Mouse (Mus musculus): Measurements from ENCODE around the gene Rnft1. TPM values are rescaled to one million over a fixed set of nuclear protein-coding genes. Genes with fewer than 3 reads are reported as not detected.
A peak's percentile ranks its signal among the peaks of the same experiment; 100 is the strongest.

Rnft1 gene
- polyA plus RNA-seq, 1 experiment: 12.5 TPM

DNA sequence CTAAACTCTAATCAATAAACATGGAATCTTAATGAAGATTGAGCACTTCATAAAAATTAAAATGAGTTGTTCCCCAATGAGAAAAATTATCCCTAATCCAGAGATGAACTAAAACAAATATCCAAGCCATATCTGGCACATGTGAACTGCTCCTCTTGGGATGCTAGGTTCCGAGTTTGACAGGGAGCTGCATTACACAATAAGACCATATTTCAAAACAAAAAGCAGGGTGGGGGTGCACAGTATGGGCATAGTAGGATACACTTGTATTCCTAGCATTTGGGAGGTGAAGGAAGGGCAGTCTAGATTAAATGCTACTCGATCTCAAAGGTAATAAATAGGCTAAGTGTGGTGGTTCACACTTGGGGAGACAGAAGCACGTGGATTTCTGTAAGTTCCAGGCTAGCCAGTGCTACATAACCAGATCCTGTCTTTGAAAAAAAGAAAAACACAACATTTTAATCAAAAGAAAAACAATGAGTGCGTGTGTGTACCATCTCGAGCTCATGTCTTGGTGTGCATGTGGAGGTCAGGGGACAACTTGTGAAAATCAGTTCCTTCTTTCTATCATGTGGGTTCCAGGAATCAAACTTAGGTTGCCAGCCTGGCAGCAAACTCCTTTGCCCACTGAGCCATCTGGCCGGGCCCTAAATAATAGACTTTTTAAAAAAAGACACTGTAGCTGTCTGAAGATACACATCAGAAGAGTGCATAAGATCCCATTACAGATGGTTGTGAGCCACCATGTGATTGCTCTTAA is 55.4 kb downstream of the Rnft1 start:
- Histone ChIP-seq H3K4me3 (ENCODE audit: insufficient read depth, poor library complexity, severe bottlenecking) (no peak overlapping the region), H3K27me3 (ENCODE audit: control insufficient read depth, insufficient read depth, insufficient read length) (no peaks in the 10 kb centered on the region), H3K79me2 (ENCODE audit: control insufficient read depth, insufficient read depth) (peaks cover 97% of the 10 kb centered on the region), H3ac (ENCODE audit: control insufficient read depth, insufficient read length, low read depth) (no peak overlapping the region), H3K79me3 (ENCODE audit: low read depth) (peaks cover 86% of the 10 kb centered on the region), H3K36me3 (ENCODE audit: control insufficient read depth, insufficient read depth) (peaks cover 28% of the 10 kb centered on the region)
- no peak for TF ChIP-seq FOSL1 (IDR thresholded peaks at IDR 0.05; ENCODE audit: insufficient read depth, low read length, poor library complexity, severe bottlenecking)

DNA sequence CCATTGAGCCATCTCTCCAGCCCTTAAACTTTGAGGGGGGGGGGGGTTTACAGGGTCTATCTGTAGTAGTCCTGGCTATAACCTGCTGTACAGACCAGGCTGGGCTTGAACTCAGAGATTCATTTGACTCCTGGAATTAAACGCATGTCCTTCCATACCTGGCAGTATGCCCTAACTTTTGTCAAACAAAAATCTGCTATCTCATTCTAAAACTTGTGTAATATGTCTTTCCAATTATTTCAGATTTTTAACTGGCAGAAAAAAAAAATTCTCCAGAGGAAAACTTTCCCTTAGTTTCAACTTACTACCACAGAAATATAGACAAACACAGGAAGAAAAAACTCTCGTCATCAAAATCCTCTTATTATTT is 56.0 kb downstream of the Rnft1 start:
- Histone ChIP-seq H3ac (ENCODE audit: control insufficient read depth, insufficient read length, low read depth) (no peak overlapping the region), H3K4me3 (ENCODE audit: insufficient read depth, poor library complexity, severe bottlenecking) (no peak overlapping the region), H3K79me3 (ENCODE audit: low read depth) (peaks cover 83% of the 10 kb centered on the region), H3K79me2 (ENCODE audit: control insufficient read depth, insufficient read depth) (peaks cover 93% of the 10 kb centered on the region), H3K36me3 (ENCODE audit: control insufficient read depth, insufficient read depth) (peaks cover 26% of the 10 kb centered on the region), H3K27me3 (ENCODE audit: control insufficient read depth, insufficient read depth, insufficient read length) (no peaks in the 10 kb centered on the region)
- no peak for TF ChIP-seq MYOD1 (IDR thresholded peaks at IDR 0.05; ENCODE audit: control insufficient read depth, insufficient read length, low read depth)
- no peak for TF ChIP-seq CTCF (IDR thresholded peaks at IDR 0.05; ENCODE audit: control insufficient read depth, insufficient read depth, insufficient read length)
- TF ChIP-seq USF1 (IDR thresholded peaks at IDR 0.05; ENCODE audit: low read depth): no peak
- no peak for TF ChIP-seq CEBPB (IDR thresholded peaks at IDR 0.05; ENCODE audit: low read depth)
- no peak for TF ChIP-seq MAX (IDR thresholded peaks at IDR 0.05)
- TF ChIP-seq MYOG (IDR thresholded peaks at IDR 0.05; ENCODE audit: control insufficient read depth, extremely low read depth, insufficient read length): no peak
- TF ChIP-seq FOSL1 (IDR thresholded peaks at IDR 0.05; ENCODE audit: insufficient read depth, low read length, poor library complexity, severe bottlenecking): no peak

- Histone ChIP-seq H3K79me3 (ENCODE audit: low read depth) (peaks cover 65% of the 10 kb centered on the region), H3K4me3 (ENCODE audit: insufficient read depth, poor library complexity, severe bottlenecking) (no peak overlapping the region), H3K36me3 (ENCODE audit: control insufficient read depth, insufficient read depth) (peaks cover 17% of the 10 kb centered on the region), H3K79me2 (ENCODE audit: control insufficient read depth, insufficient read depth) (peaks cover 82% of the 10 kb centered on the region), H3ac (ENCODE audit: control insufficient read depth, insufficient read length, low read depth) (no peak overlapping the region), H3K27me3 (ENCODE audit: control insufficient read depth, insufficient read depth, insufficient read length) (no peaks in the 10 kb centered on the region)
- TF ChIP-seq USF1 (IDR thresholded peaks at IDR 0.05; ENCODE audit: low read depth) (no peak), CEBPB (IDR thresholded peaks at IDR 0.05; ENCODE audit: low read depth) (no peak), CTCF (IDR thresholded peaks at IDR 0.05; ENCODE audit: control insufficient read depth, insufficient read depth, insufficient read length) (no peak), MAX (IDR thresholded peaks at IDR 0.05) (no peak), MYOG (IDR thresholded peaks at IDR 0.05; ENCODE audit: control insufficient read depth, extremely low read depth, insufficient read length) (no peak), FOSL1 (IDR thresholded peaks at IDR 0.05; ENCODE audit: insufficient read depth, low read length, poor library complexity, severe bottlenecking) (no peak), MYOD1 (IDR thresholded peaks at IDR 0.05; ENCODE audit: control insufficient read depth, insufficient read length, low read depth) (no peak)
Observed at GRCm38 (mm10) chr11:86542851-86543250, 58.4 kb downstream of the Rnft1 start.

DNA sequence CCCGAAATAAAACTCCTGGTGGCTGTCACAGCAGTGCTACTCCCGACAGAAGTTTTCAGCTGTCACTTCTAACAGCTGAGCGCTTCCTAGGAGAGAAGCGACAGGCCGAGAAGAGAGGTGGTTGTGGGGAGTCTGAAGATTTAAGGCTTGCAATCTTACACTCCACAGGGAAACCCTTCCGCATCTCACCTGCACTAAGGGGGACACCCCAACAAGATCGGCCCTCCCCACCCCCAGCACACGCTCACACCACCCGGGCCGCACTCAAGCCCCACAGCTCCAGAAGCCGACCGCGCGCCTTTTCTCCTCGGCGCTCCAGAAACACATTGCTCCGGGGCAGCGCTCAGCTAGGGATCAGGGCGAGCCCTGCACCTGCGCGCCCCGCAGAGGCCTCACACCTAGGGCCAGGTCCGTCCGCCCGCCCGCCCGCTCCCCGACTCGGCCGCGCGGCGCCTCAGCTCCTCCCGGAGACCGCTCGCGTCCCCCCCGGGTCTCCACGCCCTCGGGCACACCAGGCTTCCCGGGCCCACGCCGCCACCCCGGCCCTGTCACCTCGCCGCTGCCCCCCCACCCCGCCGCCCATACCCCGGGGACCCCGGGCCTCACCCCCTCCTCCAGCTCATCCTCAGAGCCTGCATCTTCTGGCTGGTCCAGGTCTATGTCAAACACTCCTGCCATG is 59.6 kb downstream of the Rnft1 start:
- H3K79me2 ChIP-seq (ENCODE audit: control insufficient read depth, insufficient read depth): peaks cover 70% of the 10 kb centered on the region
- H3K4me3 ChIP-seq (ENCODE audit: insufficient read depth, poor library complexity, severe bottlenecking): peak overlapping the region; percentile 97
- peaks cover 16% of the 10 kb centered on the region for H3K36me3 ChIP-seq (ENCODE audit: control insufficient read depth, insufficient read depth)

GRCm38 (mm10) chr11:86544639-86545299 is 60.3 kb downstream of the Rnft1 start, which contains the start of the genes Rps6kb1 and Tubd1:
Rps6kb1 (minus strand) TSS chr11:86544805.
Tubd1 (plus strand) TSS chr11:86544991.
- Histone ChIP-seq H3ac (ENCODE audit: control insufficient read depth, insufficient read length, low read depth) (peak within 1 kb of the TSS; percentile 82), H3K4me3 (ENCODE audit: insufficient read depth, poor library complexity, severe bottlenecking) (peak within 1 kb of the TSS; percentile 97), H3K79me3 (ENCODE audit: low read depth) (peaks cover 49% of the 10 kb centered on the region), H3K79me2 (ENCODE audit: control insufficient read depth, insufficient read depth) (peaks cover 63% of the 10 kb centered on the region), H3K27me3 (ENCODE audit: control insufficient read depth, insufficient read depth, insufficient read length) (no peaks in the 10 kb centered on the region), H3K36me3 (ENCODE audit: control insufficient read depth, insufficient read depth) (peaks cover 19% of the 10 kb centered on the region)
- no peak for TF ChIP-seq CTCF (IDR thresholded peaks at IDR 0.05; ENCODE audit: control insufficient read depth, insufficient read depth, insufficient read length)
- no peak for TF ChIP-seq MYOD1 (IDR thresholded peaks at IDR 0.05; ENCODE audit: control insufficient read depth, insufficient read length, low read depth)
- TF ChIP-seq USF1 (IDR thresholded peaks at IDR 0.05; ENCODE audit: low read depth): no peak
- no peak for TF ChIP-seq MYOG (IDR thresholded peaks at IDR 0.05; ENCODE audit: control insufficient read depth, extremely low read depth, insufficient read length)
- TF ChIP-seq FOSL1 (IDR thresholded peaks at IDR 0.05; ENCODE audit: insufficient read depth, low read length, poor library complexity, severe bottlenecking): no peak
- TF ChIP-seq CEBPB (IDR thresholded peaks at IDR 0.05; ENCODE audit: low read depth): no peak
- TF ChIP-seq MAX (IDR thresholded peaks at IDR 0.05): no peak

More for the DNA sequence above, 59.6 kb downstream of the Rnft1 start:
- Histone ChIP-seq H3K79me3 (ENCODE audit: low read depth) (peaks cover 55% of the 10 kb centered on the region), H3ac (ENCODE audit: control insufficient read depth, insufficient read length, low read depth) (peak overlapping the region; percentile 82), H3K27me3 (ENCODE audit: control insufficient read depth, insufficient read depth, insufficient read length) (no peaks in the 10 kb centered on the region)
- TF ChIP-seq FOSL1 (IDR thresholded peaks at IDR 0.05; ENCODE audit: insufficient read depth, low read length, poor library complexity, severe bottlenecking) (no peak), CTCF (IDR thresholded peaks at IDR 0.05; ENCODE audit: control insufficient read depth, insufficient read depth, insufficient read length) (no peak), MYOG (IDR thresholded peaks at IDR 0.05; ENCODE audit: control insufficient read depth, extremely low read depth, insufficient read length) (no peak), MAX (IDR thresholded peaks at IDR 0.05) (no peak), USF1 (IDR thresholded peaks at IDR 0.05; ENCODE audit: low read depth) (no peak), MYOD1 (IDR thresholded peaks at IDR 0.05; ENCODE audit: control insufficient read depth, insufficient read length, low read depth) (no peak), CEBPB (IDR thresholded peaks at IDR 0.05; ENCODE audit: low read depth) (no peak)

Measured in C2C12 (cell line).